Mouse (Mus musculus) c-Kit-negative CD71-positive TER-119-positive erythroid progenitor cells, embryonic 14.5 days (primary cell): Measurements from ENCODE around the gene Ppt2.

Source experiments
- DNase-seq: peaks from one replicate; pipeline ENCODE4 v3.0.0-alpha.2; 2013; ENCODE audit warnings: low read depth, low spot score

Gene Ppt2

DNA sequence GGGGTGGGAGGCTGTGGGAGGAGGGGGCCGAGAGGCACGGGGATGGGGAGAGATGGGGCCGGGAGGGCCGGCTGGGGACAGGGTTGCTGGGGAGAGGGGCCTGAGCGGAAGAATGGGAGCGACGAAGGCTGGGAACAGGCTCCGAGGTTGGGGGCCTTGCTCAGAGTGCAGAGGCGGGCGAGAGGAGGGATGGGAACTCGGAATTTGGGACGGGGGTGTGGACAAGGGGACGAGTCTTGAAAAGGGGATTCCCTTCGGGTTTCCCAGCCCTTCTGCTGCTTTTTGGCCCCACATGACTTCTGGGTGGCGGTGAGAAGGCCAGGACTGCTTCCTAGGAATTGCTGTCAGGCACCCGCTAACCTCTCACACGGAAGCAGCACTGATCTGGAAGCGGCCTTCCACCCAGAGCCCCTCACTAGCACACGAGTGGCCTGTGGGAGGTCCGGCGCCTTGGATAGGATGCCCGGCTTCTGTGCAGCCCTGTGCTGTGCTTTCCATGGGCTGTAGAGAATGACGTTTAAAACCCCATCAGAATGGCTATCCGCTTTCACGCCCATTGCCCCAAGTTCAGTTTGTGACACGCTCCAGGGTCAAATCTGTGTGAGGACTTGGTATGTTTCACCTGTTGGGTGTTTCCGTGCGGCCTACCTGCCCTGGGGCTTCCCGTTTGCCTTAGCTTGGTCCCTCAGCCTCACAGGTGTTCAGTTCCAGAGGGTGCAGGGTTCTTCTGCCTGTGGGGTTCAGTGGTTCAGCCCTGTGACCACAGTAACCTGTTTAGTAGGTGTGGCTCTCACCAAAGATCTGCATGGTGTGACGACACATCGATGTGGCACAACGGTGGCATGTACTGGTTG is 21.9 kb downstream of the Ppt2 start:
- no peak for DNase-seq

DNA sequence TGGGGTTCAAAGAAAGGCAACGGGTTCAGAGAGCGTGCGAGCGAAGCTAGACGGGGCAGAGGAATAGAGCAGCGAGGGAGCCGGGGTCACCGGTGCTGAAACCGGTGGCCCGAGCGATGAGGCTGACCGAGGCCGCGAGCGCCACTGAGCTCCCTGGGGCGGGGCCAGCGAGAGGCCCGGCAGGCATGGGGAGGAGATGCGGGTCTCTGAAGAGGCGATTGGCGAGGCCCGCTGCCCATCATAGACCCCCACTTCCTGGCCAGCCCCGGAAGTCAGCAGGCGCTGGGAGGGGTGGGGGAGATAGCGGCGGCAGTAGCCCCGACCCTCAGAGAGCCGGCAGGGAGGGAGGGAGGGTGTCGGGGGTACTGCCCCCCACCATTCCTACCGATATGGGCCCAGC is 22.7 kb downstream of the Ppt2 start:
- peak; percentile 67 for DNase-seq

DNA sequence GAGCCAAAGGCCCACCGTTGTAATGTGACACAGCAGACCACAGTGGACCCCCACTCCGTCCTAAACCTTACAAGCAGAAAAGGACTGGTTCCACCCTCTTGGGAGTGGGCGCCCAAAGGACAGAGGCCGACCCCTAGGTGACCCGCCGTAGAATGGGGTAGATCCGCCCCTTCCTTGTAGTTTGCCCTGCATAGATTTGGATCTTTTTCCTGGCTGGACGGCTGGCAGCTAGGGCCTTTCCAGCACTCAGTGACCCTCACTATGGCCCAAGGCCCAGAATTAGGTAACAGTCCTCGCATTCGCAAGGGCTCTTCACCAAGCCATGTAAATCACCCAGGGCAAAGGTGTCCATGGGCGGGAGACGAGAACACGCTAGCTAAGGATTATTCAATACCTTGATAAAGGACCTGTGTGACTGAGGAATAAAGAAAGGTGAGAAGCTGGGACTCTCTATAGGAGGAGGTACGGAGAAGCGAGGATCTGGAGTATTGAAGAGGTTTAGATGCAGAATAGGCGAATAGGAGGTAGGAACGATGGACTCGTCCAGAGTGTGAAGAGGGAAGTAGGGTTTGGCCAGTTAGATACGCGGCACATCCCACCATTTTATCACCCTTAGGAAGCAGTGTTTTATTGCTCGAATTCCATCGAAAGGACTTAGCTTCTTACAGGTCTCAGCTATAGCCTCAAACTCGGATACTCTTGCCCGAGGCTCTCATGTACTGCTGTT is 23.6 kb downstream of the Ppt2 start:
- no peak for DNase-seq

DNA sequence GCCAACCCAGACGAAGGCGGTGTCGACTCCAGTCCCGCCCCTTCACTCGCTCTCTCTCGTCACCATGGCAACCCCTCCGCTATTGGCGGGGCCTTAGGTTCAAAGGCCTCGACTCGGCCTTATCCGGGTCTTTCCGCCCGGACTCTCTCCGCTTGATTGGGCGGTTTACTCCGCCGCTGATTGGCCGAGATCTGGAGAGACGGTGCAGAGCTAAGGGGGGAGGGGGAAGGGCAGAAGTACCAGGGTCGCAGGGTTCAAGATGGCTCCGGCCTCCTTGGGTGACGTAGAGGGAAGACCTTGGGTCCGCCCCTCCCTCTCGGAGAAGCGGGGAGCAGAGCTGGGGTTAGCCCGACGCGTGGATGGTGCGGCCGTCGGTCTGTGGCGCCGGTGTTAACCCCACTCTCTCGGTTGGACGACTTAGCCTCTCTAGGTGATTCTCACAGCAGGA is 24.2 kb downstream of the Ppt2 start, which contains the start of gene Agpat1:
TSS of gene Agpat1 (plus strand) at position 202 of the 448 bp plus-strand sequence.
- DNase-seq: peak; percentile 97

DNA sequence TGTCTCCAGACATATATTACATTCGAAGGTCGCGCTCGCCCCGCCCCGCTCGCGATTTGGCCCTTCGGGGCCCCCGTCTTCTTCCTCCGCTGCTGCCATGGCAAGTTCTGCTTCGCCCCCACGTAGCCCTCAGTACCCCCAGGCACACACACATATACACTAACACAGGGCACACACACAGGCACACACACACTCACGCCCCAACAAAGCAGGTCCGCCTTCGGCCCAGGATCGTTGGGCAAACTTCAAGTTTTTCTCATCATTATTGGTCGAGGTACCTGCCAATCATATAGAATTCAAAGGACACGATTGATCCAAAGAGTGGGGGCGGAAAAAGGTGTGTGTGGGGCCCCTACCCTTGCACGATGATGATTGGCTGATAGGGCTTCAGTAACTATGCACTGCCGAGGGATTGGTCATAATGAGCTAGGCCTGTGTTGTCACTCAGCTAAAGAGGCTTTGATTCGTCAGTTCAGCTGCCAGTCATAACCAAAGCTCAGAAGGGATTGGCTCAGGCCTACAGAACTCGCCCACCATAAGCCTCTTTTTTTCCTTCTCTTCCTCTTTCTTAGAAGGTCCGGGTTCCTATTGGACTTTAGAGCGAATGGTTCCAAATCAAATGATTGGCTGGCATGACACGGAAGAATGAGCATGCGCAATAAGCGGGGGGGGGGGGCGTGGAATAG is 24.8 kb downstream of the Ppt2 start, which contains the start of gene Rnf5:
TSS of gene Rnf5 (minus strand) at position 316 of the 686 bp plus-strand sequence.
- peak; percentile 100 for DNase-seq

DNA sequence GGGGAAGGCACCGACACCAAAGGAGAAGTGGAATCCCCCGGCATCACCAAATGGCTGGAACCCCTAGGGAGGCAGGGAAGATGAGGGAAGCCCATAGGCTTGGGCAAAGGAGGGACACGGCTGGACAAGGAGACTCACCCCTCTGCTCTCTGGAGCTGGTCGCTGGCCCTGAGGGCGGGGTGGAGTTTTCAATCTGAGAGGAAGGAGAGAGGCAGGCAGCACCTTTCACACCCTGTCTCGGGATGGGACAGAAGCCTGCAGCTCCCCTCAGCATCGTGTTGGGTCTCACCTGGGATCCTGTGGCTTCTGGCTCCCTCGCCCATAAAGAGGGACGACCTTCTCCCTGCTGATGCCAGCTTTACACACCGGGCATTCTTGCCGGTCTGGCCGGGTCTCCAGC is 26.5 kb downstream of the Ppt2 start:
- no peak for DNase-seq

DNA sequence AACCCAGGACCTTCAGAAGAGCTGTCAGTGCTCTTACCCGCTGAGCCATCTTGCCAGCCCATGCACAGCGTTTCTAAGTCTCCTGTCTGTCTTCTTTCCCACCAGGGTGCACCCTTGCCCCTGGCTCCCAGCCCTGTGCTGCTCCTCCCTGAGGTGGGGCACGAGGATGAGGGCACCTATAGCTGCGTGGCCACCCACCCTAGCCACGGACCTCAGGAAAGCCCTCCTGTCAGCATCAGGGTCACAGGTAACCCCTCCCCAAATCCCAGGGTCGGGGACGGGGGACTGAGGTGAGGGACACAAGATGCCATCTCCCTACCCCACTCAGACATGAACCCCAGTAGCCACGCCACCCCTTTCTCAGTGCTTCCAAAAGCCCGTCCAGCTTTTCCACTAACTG is 28.4 kb downstream of the Ppt2 start:
- DNase-seq: no peak

DNA sequence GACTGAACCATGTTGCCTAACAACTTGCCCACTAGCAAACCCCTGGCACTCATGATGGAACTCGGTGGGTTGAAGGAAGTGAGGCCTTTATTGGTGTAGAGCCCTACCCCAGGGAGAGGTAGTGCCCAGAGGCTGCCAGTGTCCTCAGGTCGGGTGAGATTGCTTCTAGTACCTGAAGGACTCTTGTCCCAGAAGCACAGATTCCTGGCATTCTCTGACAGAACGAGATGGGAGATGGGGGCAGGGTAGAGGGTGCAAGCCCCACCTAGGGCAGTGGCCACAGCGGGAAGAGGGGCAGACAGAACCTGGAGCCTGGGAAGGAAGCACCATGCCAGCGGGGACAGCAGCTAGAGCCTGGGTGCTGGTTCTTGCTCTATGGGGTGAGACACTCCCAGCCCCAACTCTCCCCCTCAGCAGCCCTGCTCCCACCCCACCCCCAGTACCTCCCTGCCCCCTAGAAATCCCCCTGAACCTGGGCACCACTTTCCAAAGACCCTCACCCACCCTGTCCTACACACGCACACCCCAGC is 30.7 kb downstream of the Ppt2 start, which contains the start of gene Ager:
TSS of gene Ager (plus strand) at position 297 of the 530 bp plus-strand sequence.
- DNase-seq: no peak

DNA sequence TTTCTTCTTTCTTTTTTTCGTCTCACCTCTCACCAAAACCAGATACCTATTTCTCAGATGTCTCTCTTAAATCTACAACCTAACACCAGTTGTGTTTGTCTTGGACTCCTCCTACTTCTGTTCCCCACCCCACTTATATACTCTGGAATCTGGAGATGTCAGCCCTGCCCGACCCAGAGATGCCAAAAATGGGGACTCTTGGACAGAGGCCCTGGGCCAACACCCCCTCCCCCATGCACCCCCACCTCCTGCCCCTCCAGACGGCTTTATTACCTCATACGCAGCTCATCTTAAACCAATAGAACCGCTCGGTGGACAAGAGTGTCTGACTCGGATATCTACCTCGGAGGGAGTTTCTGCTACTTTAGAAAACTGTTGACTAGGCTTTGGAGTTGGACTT is 32.2 kb downstream of the Ppt2 start:
- no peak for DNase-seq

DNA sequence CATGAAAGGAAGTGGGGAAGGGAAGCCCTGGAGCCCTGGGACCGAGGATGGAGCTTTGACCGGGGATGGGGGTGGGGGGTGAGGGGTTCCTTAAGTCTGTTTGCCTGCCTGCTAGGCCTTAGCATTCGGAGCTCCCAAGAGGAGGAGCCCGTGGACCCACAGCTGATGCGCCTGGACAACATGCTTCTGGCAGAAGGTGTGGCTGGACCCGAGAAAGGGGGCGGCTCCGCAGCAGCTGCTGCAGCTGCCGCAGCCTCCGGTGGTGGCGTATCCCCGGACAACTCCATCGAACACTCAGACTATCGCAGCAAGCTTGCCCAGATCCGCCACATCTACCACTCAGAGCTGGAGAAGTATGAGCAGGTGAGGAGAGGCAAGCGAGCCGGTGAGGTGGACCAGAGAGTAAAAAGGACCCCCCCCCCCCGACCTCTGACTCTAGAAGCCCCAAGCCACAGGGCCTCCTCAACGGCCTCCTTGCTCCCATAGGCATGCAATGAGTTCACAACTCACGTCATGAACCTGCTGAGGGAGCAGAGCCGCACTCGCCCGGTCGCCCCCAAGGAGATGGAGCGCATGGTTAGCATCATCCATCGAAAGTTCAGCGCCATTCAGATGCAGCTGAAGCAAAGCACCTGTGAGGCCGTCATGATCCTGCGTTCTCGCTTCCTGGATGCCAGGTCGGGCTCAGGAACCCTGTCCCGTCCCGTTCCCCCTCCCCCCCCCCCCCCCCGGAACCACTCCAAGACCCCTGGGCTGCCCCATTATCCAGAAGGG is 34.4 kb downstream of the Ppt2 start:
- DNase-seq: no peak

DNA sequence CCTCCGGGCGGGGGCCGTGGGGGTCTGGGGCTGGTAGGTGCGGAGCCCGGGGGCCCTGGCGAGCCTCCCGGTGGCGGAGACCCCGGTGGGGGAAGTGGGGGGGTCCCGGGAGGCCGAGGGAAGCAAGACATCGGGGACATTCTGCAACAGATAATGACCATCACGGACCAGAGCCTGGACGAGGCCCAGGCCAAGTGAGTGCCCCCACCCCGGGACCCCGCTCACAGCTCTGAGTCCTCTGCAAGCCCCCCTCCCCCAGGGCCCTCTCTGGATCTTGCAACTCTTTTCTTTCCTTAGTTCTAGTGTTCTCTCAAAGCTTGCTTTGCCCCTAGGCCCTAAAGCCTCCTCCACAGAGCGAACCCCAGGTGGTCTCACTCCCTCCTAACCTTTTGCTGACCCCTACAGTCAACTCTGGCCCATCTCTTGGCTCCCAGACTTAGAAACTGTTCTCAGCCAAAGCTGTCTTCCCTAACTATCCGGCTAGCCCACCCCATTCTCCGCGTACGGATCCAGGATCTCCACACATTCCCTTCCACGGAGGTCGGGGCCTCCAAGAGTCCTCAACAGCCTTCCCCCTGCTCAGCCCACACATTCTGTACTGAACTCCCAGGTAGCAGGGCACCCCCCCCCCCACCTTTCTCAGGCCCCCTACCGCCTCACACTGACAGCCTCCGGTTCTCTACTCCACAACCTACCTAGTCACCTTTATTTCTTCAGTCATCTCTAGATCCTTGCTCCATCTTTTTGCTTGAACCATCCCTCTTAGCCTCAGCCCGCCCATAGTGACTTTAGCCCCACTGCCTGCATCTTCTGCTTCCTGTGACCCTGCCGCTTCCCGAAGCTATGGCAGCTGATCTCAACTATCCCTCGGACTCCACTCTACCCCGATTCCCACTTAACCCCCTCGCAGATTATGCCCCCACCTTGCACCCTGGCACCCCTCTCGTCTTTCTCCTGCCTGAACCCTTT is 35.4 kb downstream of the Ppt2 start:
- no peak for DNase-seq

DNA sequence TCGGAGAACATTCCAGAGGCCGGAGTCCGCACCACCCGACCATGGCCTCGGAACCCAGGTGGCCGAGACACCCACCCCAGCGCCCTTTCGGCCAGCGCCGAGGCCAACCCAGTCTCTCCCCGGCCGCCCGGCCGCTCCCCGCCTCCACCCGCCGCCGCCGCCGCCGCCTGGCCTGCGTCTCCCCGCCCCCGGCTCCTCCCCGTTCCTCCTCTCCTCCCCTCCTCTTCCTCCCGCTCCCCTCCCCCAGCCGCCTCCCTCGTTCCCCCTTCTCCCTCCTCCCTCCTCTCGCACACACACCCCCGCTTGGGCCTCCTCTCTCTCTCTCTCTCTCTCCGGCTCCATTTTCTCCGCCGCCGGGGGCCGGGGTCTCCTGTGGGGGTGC is 36.3 kb downstream of the Ppt2 start:
- peak; percentile 66 for DNase-seq

DNA sequence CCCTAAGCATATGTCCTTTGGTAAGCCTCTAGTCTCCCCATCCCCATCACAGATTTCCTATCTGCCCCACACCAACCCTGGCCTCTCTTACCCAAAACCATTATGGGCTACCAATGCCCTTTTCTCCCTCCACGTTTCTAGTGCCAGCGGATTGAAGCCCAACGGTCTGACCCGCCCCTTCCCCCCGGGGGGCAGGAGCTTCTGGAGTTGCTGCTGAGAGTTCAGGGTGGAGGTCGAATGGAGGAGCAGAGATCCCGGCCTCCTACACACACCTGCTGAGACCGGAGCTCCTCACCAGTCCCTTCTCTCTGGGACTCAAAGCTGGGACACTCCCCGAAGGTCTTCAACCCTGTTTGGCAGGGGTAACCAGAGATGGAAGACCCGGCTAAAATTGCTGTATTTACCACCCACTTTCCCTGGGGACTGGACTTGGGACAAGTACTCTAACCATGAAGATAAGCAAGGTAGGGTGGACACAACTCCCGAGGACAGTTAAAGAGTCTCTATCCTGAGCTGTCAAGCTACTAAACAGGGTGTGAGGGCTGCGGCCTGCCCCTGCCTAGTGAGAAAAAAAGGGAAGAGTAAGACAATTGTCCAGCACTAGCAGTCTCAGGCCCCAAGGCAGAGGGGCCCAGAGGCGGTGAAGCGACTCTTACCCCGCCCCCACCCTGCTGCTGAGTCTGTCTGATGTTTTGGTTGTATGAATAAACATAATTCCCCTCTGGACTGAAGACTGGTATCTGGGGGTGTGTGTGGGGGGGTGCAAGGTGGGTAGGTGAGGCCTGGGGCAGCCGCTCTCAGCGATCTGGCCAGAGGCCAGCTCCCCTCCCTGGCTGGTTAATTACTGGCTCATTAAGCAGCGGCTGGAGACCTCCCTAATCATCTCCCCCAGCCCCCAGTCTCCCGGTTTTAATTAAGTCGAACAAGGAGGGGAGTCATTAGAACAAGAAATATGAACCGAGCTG is 37.0 kb downstream of the Ppt2 start, which contains the start of gene Pbx2:
TSS of gene Pbx2 (plus strand) at position 238 of the 965 bp plus-strand sequence.
- no peak for DNase-seq

DNA sequence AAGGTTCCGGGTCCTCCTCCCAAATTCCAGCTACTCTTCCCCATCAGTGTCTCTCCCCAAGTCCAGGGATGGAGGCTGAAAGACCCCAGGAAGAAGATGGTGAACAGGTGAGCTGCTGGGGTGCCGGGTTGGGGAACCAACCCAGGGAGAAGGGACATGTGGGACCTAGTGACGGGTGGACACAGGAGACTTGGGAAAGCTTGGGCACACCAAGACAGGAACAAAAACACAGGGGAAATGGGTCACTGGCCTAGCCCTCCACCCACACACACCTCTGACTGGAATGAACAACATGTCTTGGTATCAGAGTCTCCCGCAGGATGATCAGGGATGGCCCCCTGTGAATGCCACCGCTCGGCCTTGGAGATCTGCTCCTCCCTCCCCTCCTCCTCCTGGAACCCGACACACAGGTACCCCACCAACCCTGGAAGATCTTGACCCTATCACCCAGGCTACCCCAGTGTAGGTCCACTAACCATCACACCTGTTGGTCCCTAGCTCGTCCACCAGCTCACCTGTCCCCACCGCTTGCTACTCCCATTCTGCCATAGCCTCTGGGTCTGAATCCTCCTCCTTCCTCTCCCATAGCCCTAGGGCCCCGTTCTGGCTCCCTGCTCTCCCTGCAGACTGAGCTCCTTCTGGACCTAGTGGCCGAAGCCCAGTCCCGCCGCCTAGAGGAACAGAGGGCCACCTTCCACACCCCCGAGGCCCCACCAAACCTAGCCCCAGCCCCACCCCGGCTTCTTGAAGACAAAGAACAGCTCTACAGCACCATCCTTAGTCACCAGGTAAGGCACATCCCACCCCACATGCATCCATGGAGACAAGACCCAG is 37.9 kb downstream of the Ppt2 start:
- no peak for DNase-seq

DNA sequence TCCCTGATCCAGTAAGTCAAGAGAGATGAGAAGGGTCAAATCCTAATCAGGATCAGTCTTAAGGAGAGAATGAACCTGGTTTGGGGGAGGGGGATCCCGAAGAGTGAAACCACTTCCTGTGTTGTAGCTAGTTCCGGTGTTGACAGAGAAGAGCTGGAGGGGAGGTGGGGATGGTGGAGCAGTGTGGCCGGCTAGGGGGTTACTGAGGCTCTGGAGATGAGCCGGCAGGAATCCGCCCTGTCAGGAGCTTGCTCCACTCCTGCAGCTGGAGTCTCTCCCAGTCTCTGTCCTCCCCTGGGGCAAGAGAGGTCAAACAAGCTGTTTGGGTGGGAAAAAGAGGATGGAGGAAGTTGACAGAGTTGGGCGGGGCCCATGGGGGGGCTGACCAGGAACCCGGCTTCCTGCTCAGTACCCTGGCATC is 38.6 kb downstream of the Ppt2 start, which contains the start of gene Gpsm3:
TSS of gene Gpsm3 (plus strand) at position 126 of the 421 bp plus-strand sequence.
- no peak for DNase-seq

DNA sequence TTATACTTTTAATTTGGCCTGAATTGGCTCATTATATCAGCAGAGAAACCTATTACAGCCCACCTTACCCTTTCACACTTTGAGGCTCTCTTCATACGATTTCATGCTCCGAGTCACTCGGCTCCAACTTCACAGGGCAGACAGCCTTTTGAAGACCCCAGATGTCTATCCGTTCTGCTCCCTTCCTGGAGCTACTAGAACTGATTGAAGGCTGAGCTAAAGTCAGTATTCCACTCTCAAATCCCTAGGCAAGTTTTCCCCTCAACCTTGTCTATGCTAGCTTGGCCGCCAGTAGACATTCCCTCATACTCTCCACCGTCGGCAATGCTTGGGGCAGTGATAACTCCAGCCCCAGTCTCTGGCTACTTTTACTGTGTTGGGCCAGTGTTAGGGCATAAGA is 39.1 kb downstream of the Ppt2 start:
- DNase-seq: no peak

DNA sequence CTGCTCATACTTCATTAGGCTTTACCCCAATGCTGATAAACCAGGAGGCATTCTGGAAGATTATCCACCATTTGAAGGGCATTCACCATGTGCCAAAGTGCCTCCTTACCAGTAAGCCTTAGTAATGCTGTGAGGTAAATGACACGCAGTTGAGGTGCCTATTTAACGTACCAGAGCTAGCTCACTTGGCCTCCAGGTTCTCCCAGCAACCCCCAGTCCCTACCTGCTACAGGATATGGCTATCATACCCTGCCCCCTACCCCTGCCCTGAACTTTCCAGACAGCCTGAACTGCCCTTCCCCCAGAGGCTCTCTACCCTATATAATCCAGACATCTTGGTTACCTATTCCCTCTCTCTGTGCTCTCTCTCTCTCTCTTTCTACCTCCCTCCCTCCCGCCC is 39.5 kb downstream of the Ppt2 start:
- no peak for DNase-seq

DNA sequence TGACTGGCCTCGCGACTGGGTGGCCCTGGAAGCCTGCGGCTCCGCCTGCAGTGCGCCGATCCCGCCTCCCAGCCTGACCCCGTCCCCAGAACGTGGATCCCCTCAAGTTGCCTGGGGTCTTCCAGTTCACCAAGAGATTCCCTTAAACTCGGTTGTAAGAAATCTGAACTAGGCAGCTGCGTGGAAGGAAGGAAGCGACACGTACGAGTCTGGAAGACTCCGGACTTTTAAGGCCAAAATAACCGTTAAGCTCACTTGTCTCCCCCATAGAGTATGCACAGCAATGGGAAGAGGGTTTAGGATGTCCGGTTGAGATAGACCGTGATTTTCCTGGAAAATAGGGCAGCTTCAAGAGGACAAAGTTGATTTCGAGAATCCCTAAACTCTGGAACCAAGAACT is 40.5 kb downstream of the Ppt2 start:
- no peak for DNase-seq
